Mouse (Mus musculus): ENCODE measurements around the gene Tbcc.
A peak's percentile ranks its signal among the peaks of the same experiment; 100 is the strongest.

Tbcc gene

GRCm38 (mm10) chr17:46870913-46871312 lies 19.6 kb upstream of the Tbcc start:
- no peak for DNase-seq

- no peak for DNase-seq
Measured at GRCm38 (mm10) chr17:46872806-46873205, 17.7 kb upstream of the Tbcc start.

GRCm38 (mm10) chr17:46874133-46874532 lies 16.4 kb upstream of the Tbcc start:
- DNase-seq: peak; percentile 35

GRCm38 (mm10) chr17:46875626-46876025 lies 14.9 kb upstream of the Tbcc start:
- DNase-seq: no peak

GRCm38 (mm10) chr17:46876371-46876950 lies 14.0 kb upstream of the Tbcc start:
- DNase-seq: no peak

- no peak for DNase-seq
Measured at GRCm38 (mm10) chr17:46877061-46877460, 13.4 kb upstream of the Tbcc start.

GRCm38 (mm10) chr17:46879841-46880311 lies 10.6 kb upstream of the Tbcc start:
- peak; percentile 25 for DNase-seq

- no peak for DNase-seq
Measured at GRCm38 (mm10) chr17:46880322-46880721, 10.2 kb upstream of the Tbcc start.

GRCm38 (mm10) chr17:46881728-46882127 lies 8.8 kb upstream of the Tbcc start:
- no peak for DNase-seq

- DNase-seq: no peak
Measured at GRCm38 (mm10) chr17:46883107-46883506, 7.4 kb upstream of the Tbcc start.

GRCm38 (mm10) chr17:46884766-46885165 lies 5.7 kb upstream of the Tbcc start:
- DNase-seq: no peak

- DNase-seq: no peak
Measured at GRCm38 (mm10) chr17:46885218-46885909, 5.1 kb upstream of the Tbcc start.

- no peak for DNase-seq
Measured at GRCm38 (mm10) chr17:46885910-46886643, 4.4 kb upstream of the Tbcc start.

GRCm38 (mm10) chr17:46888511-46889212 lies 1.8 kb upstream of the Tbcc start:
- DNase-seq: peak; percentile 61

GRCm38 (mm10) chr17:46889450-46890084 lies 917 bp upstream of the Tbcc start:
- peak; percentile 88 for DNase-seq

GRCm38 (mm10) chr17:46890843-46891594 lies 535 bp downstream of the Tbcc start:
- DNase-seq: peak; percentile 39

GRCm38 (mm10) chr17:46895426-46895825 lies 4.9 kb downstream of the Tbcc start:
- DNase-seq: no peak

- DNase-seq: no peak
Measured at GRCm38 (mm10) chr17:46897221-46897950, 6.9 kb downstream of the Tbcc start.

- DNase-seq: no peak
Measured at GRCm38 (mm10) chr17:46900941-46901340, 10.5 kb downstream of the Tbcc start.

- peak; percentile 90 for DNase-seq
Measured at GRCm38 (mm10) chr17:46903876-46904490, 13.5 kb downstream of the Tbcc start.

- DNase-seq: peak; percentile 72
Measured at GRCm38 (mm10) chr17:46910186-46910585, 19.7 kb downstream of the Tbcc start, which contains the start of gene Prph2. Gene Prph2, plus strand, starts transcription at chr17:46910459.
